Mouse (Mus musculus) neural tube, embryonic 13.5 days (tissue): ENCODE measurements around the gene Slc6a1. TPM values are rescaled to one million over a fixed set of nuclear protein-coding genes. Genes with fewer than 3 reads are reported as not detected.

Source experiments
- ATAC-seq: fragments of 200-750 bp; cut with Nextera tagmentation; 2 replicates; pipeline ENCODE4 v1.8.0; 2017; ENCODE audit warnings: low read depth, mild to moderate bottlenecking, moderate TSS enrichment, moderate library complexity
- H3K27ac ChIP-seq: fragments of 300-500 bp; sonication (generic); replicated peaks from 2 replicates; pipeline ENCODE4 v1.5.1; 2015; ENCODE audit warnings: moderate library complexity, mild to moderate bottlenecking, inconsistent platforms
- H3K27me3 ChIP-seq: fragments of 300-500 bp; sonication (generic); 2 replicates; pipeline ENCODE4 v1.6.1; 2015; ENCODE audit warnings: mild to moderate bottlenecking, inconsistent platforms
- H3K36me3 ChIP-seq: fragments of 300-500 bp; sonication (generic); 2 replicates; pipeline ENCODE4 v1.6.1; 2015; ENCODE audit warnings: mild to moderate bottlenecking, inconsistent platforms
- H3K4me1 ChIP-seq: fragments of 300-500 bp; sonication (generic); replicated peaks from 2 replicates; pipeline ENCODE4 v1.6.1; 2015; ENCODE audit warnings: inconsistent platforms
- H3K4me2 ChIP-seq: fragments of 300-500 bp; sonication (generic); 2 replicates; pipeline ENCODE4 v1.6.1; 2015; ENCODE audit warnings: inconsistent platforms, mild to moderate bottlenecking, moderate library complexity
- H3K4me3 ChIP-seq: fragments of 300-500 bp; sonication (generic); 2 replicates; pipeline ENCODE4 v1.5.1; 2015; ENCODE audit warnings: mild to moderate bottlenecking, inconsistent platforms
- H3K9ac ChIP-seq: fragments of 300-500 bp; sonication (generic); 2 replicates; pipeline ENCODE4 v1.6.1; 2015; ENCODE audit warnings: moderate library complexity, mild to moderate bottlenecking, inconsistent platforms
- H3K9me3 ChIP-seq: fragments of 300-500 bp; sonication (generic); 2 replicates; pipeline ENCODE4 v1.6.1; 2016; ENCODE audit warnings: inconsistent platforms
- WGBS: fragments of 180-500 bp; shearing (Covaris S2); methylation state at CpG from one replicate; pipeline ENCODE4 v1.1.7; 2015; 5-methylcytosine and 5-hydroxymethylcytosine counted together
- polyA plus RNA-seq: library from polyadenylated mRNA; unstranded; fragments of >200 nt; fragmentation: Nextera tagmentation; extraction: Ambion mirVana; gene quantifications from 2 replicates; pipeline ENCODE4 v1.2.1, GENCODE M21; 2015

Gene Slc6a1
- polyA plus RNA-seq, 1 experiment from 2014 or later, result 66.6 TPM

DNA sequence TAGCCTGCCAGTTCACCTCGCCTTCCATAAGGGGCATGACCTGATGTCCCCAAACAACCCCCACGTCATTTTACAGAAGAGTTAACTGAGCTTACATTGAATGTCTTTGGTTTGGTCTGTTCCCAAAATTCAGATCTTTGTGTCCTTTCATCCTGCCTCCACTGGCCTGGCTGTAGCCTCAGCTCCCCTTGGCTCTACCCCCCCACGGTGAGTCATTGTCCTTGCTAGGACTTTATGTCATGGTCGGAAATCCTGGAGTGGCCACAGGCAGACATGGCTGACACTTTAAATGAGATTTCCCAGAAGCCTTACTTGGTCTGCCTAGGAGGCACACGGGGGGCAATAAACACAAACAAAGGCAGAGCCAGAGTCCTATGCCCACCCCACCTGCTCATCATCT is 83.8 kb downstream of the Slc6a1 start:
- no peaks in the 10 kb centered on the region for H3K36me3 ChIP-seq
- ATAC-seq, result no peak
- WGBS, result 50% methylated on average over 5 of the region's 5 CpGs
- H3K27ac ChIP-seq, result no peak overlapping the region
- no peaks in the 10 kb centered on the region for H3K4me1 ChIP-seq
- H3K27me3 ChIP-seq, result no peaks in the 10 kb centered on the region
- H3K9ac ChIP-seq, result no peak overlapping the region
- H3K4me3 ChIP-seq, result no peak overlapping the region
- no peaks in the 10 kb centered on the region for H3K9me3 ChIP-seq
- no peak overlapping the region for H3K4me2 ChIP-seq

Other genes starting within 250 kb of the Slc6a1 start
- 22.0 and 23.4 TPM in 2 replicates for gene Atp2b2, start 240.0 kb upstream of the Slc6a1 start, polyA plus RNA-seq
- 33.4 and 35.5 TPM in 2 replicates for gene Slc6a11, start 151.4 kb upstream of the Slc6a1 start, polyA plus RNA-seq
- gene Hrh1, start 115.3 kb downstream of the Slc6a1 start, polyA plus RNA-seq, result 0.13 and 0.15 TPM in 2 replicates